27 mouse cellular contexts compared by ENCODE assay signal in genomic region chr7:119523389-119523788, GRCm38 (mm10). TPM values are rescaled to one million over a fixed set of nuclear protein-coding genes. Genes with fewer than 3 reads are reported as not detected.
DNase-seq lines count a peak whose midpoint lies in the region; TF ChIP-seq lines count a peak whose summit lies in the region.
"Had no signal": no experiment of that assay in that cellular context is flagged by ENCODE, and none has a peak within 500 bp of the region (broad histone marks: within the 10 kb centered on the region; RNA-seq: fewer than 3 reads in every experiment).

Gene Pdilt, minus strand, starts transcription at chr7:119523489.

- DNase-seq in heart, embryonic 10.5 days (ENCODE audit: low spot score), result peak; percentile 48
- no peak for DNase-seq in heart, adult 11 months
- DNase-seq in liver, adult 2 months (ENCODE audit: extremely low read depth, low read depth, low spot score), result peak; percentile 32
- DNase-seq in liver, result no peak
- DNase-seq: adrenal gland, adult 8-10 months; adrenal gland, postnatal 14 days; adrenal gland, postnatal 36 days; B cell, adult 2 months; cerebellum, adult 11-12 months; cerebellum, adult 2 months; cerebellum, adult 9-10 months; cerebellum, postnatal 10 days; cerebellum, postnatal 25 days had no signal

- no peak for TF ChIP-seq CTCF in liver, adult 2 months (IDR thresholded peaks at IDR 0.05; ENCODE audit: low read depth, low read length)
- TF ChIP-seq CTCF in small intestine, adult 2 months (IDR thresholded peaks at IDR 0.05; ENCODE audit: extremely low read depth, insufficient read length, insufficient replicate concordance, low read depth, low read length), result no peak

- no peaks in the 10 kb centered on the region for H3K79me2 ChIP-seq in liver, adult 2 months (ENCODE audit: control insufficient read depth, insufficient read depth, low read length)

- H3K9me3 ChIP-seq in heart, embryonic 10.5 days, result no peaks in the 10 kb centered on the region
- H3K9me3 ChIP-seq: embryonic facial prominence, embryonic 10.5 days; embryonic facial prominence, embryonic 12.5 days; forebrain, embryonic 13.5 days; forebrain, embryonic 15.5 days; G1E had no signal

- no peak within 1 kb of the TSS for H3K4me3 ChIP-seq in heart, embryonic 10.5 days
- H3K4me3 ChIP-seq in liver, adult 2 months (ENCODE audit: insufficient read depth, low read depth, low read length), result peak within 1 kb of the TSS; percentile 9; the same call in 1 of the 2 replicates
- H3K4me3 ChIP-seq in small intestine, adult 2 months (ENCODE audit: low read depth, low read length), result no peak within 1 kb of the TSS
- H3K4me3 ChIP-seq: embryonic facial prominence, embryonic 10.5 days; embryonic facial prominence, embryonic 12.5 days; forebrain, embryonic 13.5 days; forebrain, embryonic 15.5 days had no signal

- H3K27me3 ChIP-seq in heart, embryonic 10.5 days (ENCODE audit: insufficient read depth, poor library complexity, severe bottlenecking), result no peaks in the 10 kb centered on the region
- no peaks in the 10 kb centered on the region for H3K27me3 ChIP-seq in liver, adult 2 months (ENCODE audit: control insufficient read depth, insufficient read depth, low read length)
- no peaks in the 10 kb centered on the region for H3K27me3 ChIP-seq in small intestine, adult 2 months (ENCODE audit: control insufficient read depth, insufficient read depth, low read length)
- H3K27me3 ChIP-seq: embryonic facial prominence, embryonic 12.5 days; forebrain, embryonic 13.5 days; forebrain, embryonic 15.5 days; Patski had no signal

- WGBS in heart, embryonic 10.5 days, result 78% methylated on average over 4 of the region's 4 CpGs
- 30% methylated on average over 4 of the region's 4 CpGs for WGBS in liver, adult 2 months
- 55% methylated on average over 4 of the region's 4 CpGs for WGBS in small intestine, adult 2 months

- TF ChIP-seq POLR2A in liver, adult 2 months (IDR thresholded peaks at IDR 0.05; ENCODE audit: extremely low read depth, insufficient read depth, low read length), result no peak
- TF ChIP-seq POLR2A in small intestine, adult 2 months (IDR thresholded peaks at IDR 0.05; ENCODE audit: low read depth, low read length), result no peak

- no peak within 1 kb of the TSS for H3K27ac ChIP-seq in heart, embryonic 10.5 days
- H3K27ac ChIP-seq in liver, adult 2 months (replicated peaks; ENCODE audit: insufficient read depth, low read depth, low read length), result peak within 1 kb of the TSS; percentile 99
- H3K27ac ChIP-seq in small intestine, adult 2 months (ENCODE audit: insufficient read depth, low read depth, low read length), result peak within 1 kb of the TSS; percentile 81
- H3K27ac ChIP-seq: embryonic facial prominence, embryonic 10.5 days; embryonic facial prominence, embryonic 12.5 days; forebrain, embryonic 13.5 days; forebrain, embryonic 15.5 days had no signal

- H3K9ac ChIP-seq in liver, adult 2 months (ENCODE audit: low read depth, low read length), result peak within 1 kb of the TSS; percentile 70
- H3K9ac ChIP-seq: embryonic facial prominence, embryonic 12.5 days; forebrain, embryonic 13.5 days; forebrain, embryonic 15.5 days had no signal

- H3K36me3 ChIP-seq in heart, embryonic 10.5 days, result no peaks in the 10 kb centered on the region
- H3K36me3 ChIP-seq in liver, adult 2 months (ENCODE audit: control insufficient read depth, insufficient read depth, low read length), result peaks cover 6% of the 10 kb centered on the region; the same call in 1 of the 2 replicates
- H3K36me3 ChIP-seq in small intestine, adult 2 months (ENCODE audit: control insufficient read depth, insufficient read depth, low read length), result no peaks in the 10 kb centered on the region
- H3K36me3 ChIP-seq: embryonic facial prominence, embryonic 10.5 days; embryonic facial prominence, embryonic 12.5 days; forebrain, embryonic 15.5 days; G1E had no signal

- H3K4me1 ChIP-seq in heart, embryonic 10.5 days, result no peaks in the 10 kb centered on the region
- peaks cover 28% of the 10 kb centered on the region for H3K4me1 ChIP-seq in liver, adult 2 months (ENCODE audit: control insufficient read depth, insufficient read depth, low read length)
- H3K4me1 ChIP-seq in small intestine, adult 2 months (ENCODE audit: control insufficient read depth, insufficient read depth, insufficient read length, low read length), result peaks cover 43% of the 10 kb centered on the region; the same call in 1 of the 2 replicates
- H3K4me1 ChIP-seq: embryonic facial prominence, embryonic 12.5 days had no signal

RNA-seq across cellular contexts. Expression of gene Pdilt, which starts in this region (rescaled TPM):
- not detected in 2 replicates for polyA plus RNA-seq in heart, embryonic 10.5 days (2016; fragmentation: Nextera tagmentation; extraction: Ambion mirVana)
- total RNA-seq in liver, adult 2 months (2014; rRNA removed), result 5.7 and 11.6 TPM in 2 replicates
- polyA plus RNA-seq in liver, adult 2 months (2012; rRNA removed), result 1.3 and 2.0 TPM in 2 replicates
- not detected in 2 replicates for polyA plus RNA-seq in small intestine, adult 2 months (2012; rRNA removed)
- total RNA-seq: adrenal gland, adult 18-20 months; adrenal gland, postnatal 36 days; CH12.LX; G1E had no signal
- polyA plus RNA-seq: activated CD4-positive, CD25-positive, alpha-beta regulatory T cell, adult 4 months; CD4-positive, CD25-positive, alpha-beta regulatory T cell, adult 4 months; cerebellum, adult 2 months; cortical plate, adult 2 months; embryonic facial prominence, embryonic 10.5 days; embryonic facial prominence, embryonic 12.5 days; embryonic facial prominence, embryonic 14.5 days; forebrain, embryonic 11.5 days; forebrain, embryonic 13.5 days; forebrain, embryonic 15.5 days; G1E; Patski had no signal

Comparison
In these comparisons a context has a peak if more than half of its experiments do, and no peak if none do; other contexts are left out.
1. Peak in DNase-seq in heart, embryonic 10.5 days; RNA of the gene not detected or under 1 TPM.